Mouse (Mus musculus) lung, embryonic 14.5 days (tissue): ENCODE measurements at regions not wholly inside any gene's neighbourhood (a gene's known extent, or its start where the extent isn't known, plus 50 kb on each side); places are given as distances from the start of the nearest gene placed in this dataset.

Experiments
- ATAC-seq: fragments of 200-750 bp; cut with Nextera tagmentation; 2 replicates; pipeline ENCODE4 v1.8.0; 2017; ENCODE audit warnings: mild to moderate bottlenecking, moderate TSS enrichment, moderate library complexity; ENCODE audit not compliant: insufficient read depth
- DNase-seq: peaks from one replicate; pipeline ENCODE4 v3.0.0-alpha.2; 2015
- H3K27ac ChIP-seq: fragments of 300-500 bp; sonication (generic); 2 replicates; pipeline ENCODE4 v1.5.1; 2014; ENCODE audit warnings: low read depth, mild to moderate bottlenecking, moderate library complexity
- H3K27me3 ChIP-seq: fragments of 300-500 bp; sonication (generic); 2 replicates; pipeline ENCODE4 v1.6.1; 2014; ENCODE audit warnings: low read length, control low read depth; ENCODE audit not compliant: insufficient read depth
- H3K36me3 ChIP-seq: fragments of 300-500 bp; sonication (generic); 2 replicates; pipeline ENCODE4 v1.6.1; 2014; ENCODE audit warnings: control low read depth; ENCODE audit not compliant: insufficient read depth
- H3K4me1 ChIP-seq: fragments of 300-500 bp; sonication (generic); 2 replicates; pipeline ENCODE4 v1.6.1; 2014; ENCODE audit warnings: antibody characterized with exemption, control low read depth; ENCODE audit not compliant: insufficient read depth
- H3K4me2 ChIP-seq: fragments of 300-500 bp; sonication (generic); 2 replicates; pipeline ENCODE4 v1.6.1; 2014; ENCODE audit warnings: mild to moderate bottlenecking
- H3K4me3 ChIP-seq: fragments of 300-500 bp; sonication (generic); 2 replicates; pipeline ENCODE4 v1.5.1; 2014; ENCODE audit warnings: low read depth, low read length
- H3K9ac ChIP-seq: fragments of 300-500 bp; sonication (generic); 2 replicates; pipeline ENCODE4 v1.6.1; 2014
- H3K9me3 ChIP-seq: fragments of 300-500 bp; sonication (generic); 2 replicates; pipeline ENCODE4 v1.6.1; 2016; ENCODE audit warnings: low read depth, low read length, control low read depth
- CTCF ChIP-seq: IDR thresholded peaks from 2 replicates; pipeline ENCODE4 v1.5.1; 2016; ENCODE audit warnings: antibody characterized with exemption, low read depth
- WGBS: fragments of 180-500 bp; shearing (Covaris S2); extraction: QIAGEN DNeasy Blood & Tissue Kit; methylation state at CpG from one replicate; pipeline ENCODE4 v1.1.7; 2014; 5-methylcytosine and 5-hydroxymethylcytosine counted together

DNA sequence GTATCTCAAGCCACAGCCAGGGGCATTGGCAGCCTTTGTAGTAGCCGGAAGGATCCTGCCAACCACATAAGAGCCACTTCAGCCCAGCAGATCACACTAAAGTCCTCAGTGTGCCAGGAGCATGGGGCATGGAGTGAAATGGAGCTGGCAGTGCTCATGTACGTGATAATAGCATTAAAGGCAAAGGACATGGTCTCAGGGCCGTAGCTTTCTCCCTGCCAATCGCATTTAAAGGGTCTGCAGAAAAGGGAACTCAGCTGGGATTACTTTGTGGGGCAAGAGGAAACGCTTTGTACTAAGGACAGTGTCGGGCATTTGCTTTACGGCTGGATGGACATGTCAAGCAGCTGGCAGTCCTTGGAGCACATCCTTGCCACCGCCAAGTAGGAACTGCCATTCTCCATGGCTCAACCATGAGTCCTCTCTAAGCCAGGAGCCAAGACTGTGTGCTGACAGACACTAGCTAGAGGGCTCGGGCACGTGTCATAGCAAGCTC lies 502.5 kb upstream of the Gm10131 start:
- Histone ChIP-seq H3K27me3 (no peaks in the 10 kb centered on the region), H3K36me3 (no peaks in the 10 kb centered on the region), H3K4me3 (no peak overlapping the region), H3K9ac (no peak overlapping the region), H3K27ac (no peak overlapping the region), H3K4me2 (no peak overlapping the region), H3K4me1 (no peaks in the 10 kb centered on the region), H3K9me3 (no peaks in the 10 kb centered on the region)
- ATAC-seq (no peak), DNase-seq (no peak)
- 75% methylated on average over 10 of the region's 10 CpGs for WGBS
- no peak for TF ChIP-seq CTCF

DNA sequence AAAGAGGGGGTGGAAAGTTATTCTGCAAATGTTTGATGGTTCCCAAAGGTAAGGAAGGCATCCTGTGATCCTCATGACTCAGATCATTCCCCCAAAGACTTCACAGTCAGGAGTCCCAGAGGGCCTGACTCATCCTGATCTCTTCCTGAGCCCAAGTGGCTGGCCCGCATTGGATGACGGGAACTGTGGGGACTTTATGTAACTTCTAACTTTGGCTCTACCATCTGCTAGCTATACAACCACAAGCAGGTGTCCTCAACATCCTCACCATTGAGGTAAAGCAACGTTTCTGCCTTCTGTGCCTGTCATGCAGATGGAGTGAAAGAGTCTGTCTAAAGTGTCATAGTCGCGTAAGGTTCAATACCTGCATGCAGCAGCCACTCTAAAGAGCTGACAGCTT lies 501.6 kb upstream of the Gm10131 start:
- Histone ChIP-seq H3K27me3 (no peaks in the 10 kb centered on the region), H3K36me3 (no peaks in the 10 kb centered on the region), H3K4me2 (no peak overlapping the region), H3K9ac (no peak overlapping the region), H3K4me1 (no peaks in the 10 kb centered on the region), H3K27ac (no peak overlapping the region), H3K9me3 (no peaks in the 10 kb centered on the region), H3K4me3 (no peak overlapping the region)
- ATAC-seq (no peak), DNase-seq (no peak)
- no peak for TF ChIP-seq CTCF
- WGBS: 85% methylated on average over 5 of the region's 5 CpGs

- Histone ChIP-seq H3K27me3 (no peaks in the 10 kb centered on the region), H3K27ac (no peak overlapping the region), H3K9me3 (no peaks in the 10 kb centered on the region), H3K4me3 (no peak overlapping the region), H3K4me1 (no peaks in the 10 kb centered on the region), H3K9ac (no peak overlapping the region), H3K36me3 (no peaks in the 10 kb centered on the region), H3K4me2 (no peak overlapping the region)
- no peak for TF ChIP-seq CTCF
- 74% methylated on average over 3 of the region's 3 CpGs for WGBS
- ATAC-seq: no peak
- no peak for DNase-seq
Measured at GRCm38 (mm10) chr8:34612396-34612795, 500.9 kb upstream of the Gm10131 start.

DNA sequence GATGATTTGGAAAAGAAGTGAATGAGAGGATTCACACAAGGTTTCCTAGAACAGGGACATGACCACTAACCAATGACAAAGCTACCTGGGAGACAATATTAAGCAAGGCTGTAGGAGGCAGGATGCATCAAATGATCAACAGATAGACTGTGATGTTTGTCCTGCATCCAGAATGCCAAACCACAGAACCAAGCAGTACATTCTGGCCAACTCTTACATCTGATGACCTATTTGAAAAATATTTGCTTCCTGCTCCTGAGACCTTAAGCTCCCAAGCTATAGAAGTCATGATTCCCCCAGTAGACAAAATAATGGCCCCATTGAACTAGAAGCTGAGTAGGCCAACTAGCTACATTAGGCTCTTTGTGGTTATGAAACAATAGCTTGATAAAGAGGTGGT lies 498.6 kb upstream of the Gm10131 start:
- Histone ChIP-seq H3K36me3 (no peaks in the 10 kb centered on the region), H3K27me3 (no peaks in the 10 kb centered on the region), H3K4me2 (no peak overlapping the region), H3K4me1 (no peaks in the 10 kb centered on the region), H3K9ac (no peak overlapping the region), H3K27ac (no peak overlapping the region), H3K9me3 (no peaks in the 10 kb centered on the region), H3K4me3 (no peak overlapping the region)
- TF ChIP-seq CTCF: no peak
- DNase-seq: no peak
- no peak for ATAC-seq

DNA sequence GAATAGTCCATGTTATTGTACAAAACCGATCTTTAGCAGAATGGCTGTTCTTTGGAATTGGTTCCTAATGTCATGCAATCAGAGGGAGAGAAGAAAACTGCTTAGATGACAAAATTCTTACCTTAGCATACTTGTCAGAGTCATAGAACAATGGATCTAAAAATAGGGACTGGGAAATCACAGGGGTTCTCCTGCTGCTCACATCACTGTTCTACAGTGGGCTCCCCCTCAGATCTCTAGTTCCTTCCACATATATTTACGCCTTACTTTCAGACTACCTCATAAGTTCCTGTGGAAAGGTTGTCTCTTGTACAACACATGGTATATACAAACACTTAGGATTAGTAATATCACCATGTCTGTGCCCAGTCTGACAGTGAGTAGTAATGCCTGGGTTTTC lies 495.9 kb upstream of the Gm10131 start:
- 88% methylated on average over 2 of the region's 2 CpGs for WGBS
- no peak for ATAC-seq
- Histone ChIP-seq H3K4me2 (no peak overlapping the region), H3K9ac (no peak overlapping the region), H3K9me3 (no peaks in the 10 kb centered on the region), H3K36me3 (no peaks in the 10 kb centered on the region), H3K27me3 (no peaks in the 10 kb centered on the region), H3K27ac (no peak overlapping the region), H3K4me1 (no peaks in the 10 kb centered on the region), H3K4me3 (no peak overlapping the region)
- no peak for TF ChIP-seq CTCF
- DNase-seq: no peak

GRCm38 (mm10) chr8:34605031-34605430 lies 493.5 kb upstream of the Gm10131 start:
- no peaks in the 10 kb centered on the region for H3K36me3 ChIP-seq
- no peaks in the 10 kb centered on the region for H3K4me1 ChIP-seq
- no peak for TF ChIP-seq CTCF
- WGBS: 87% methylated on average over 2 of the region's 2 CpGs
- H3K4me2 ChIP-seq: no peak overlapping the region
- DNase-seq (no peak), ATAC-seq (no peak)
- H3K27ac ChIP-seq: no peak overlapping the region
- H3K9ac ChIP-seq: no peak overlapping the region
- H3K27me3 ChIP-seq: no peaks in the 10 kb centered on the region
- no peak overlapping the region for H3K4me3 ChIP-seq
- no peaks in the 10 kb centered on the region for H3K9me3 ChIP-seq

GRCm38 (mm10) chr8:34604581-34604980 lies 493.0 kb upstream of the Gm10131 start:
- ATAC-seq: no peak
- no peak overlapping the region for H3K9ac ChIP-seq
- no peak for TF ChIP-seq CTCF
- WGBS: 63% methylated on average over 2 of the region's 2 CpGs
- H3K27me3 ChIP-seq: no peaks in the 10 kb centered on the region
- H3K4me1 ChIP-seq: no peaks in the 10 kb centered on the region
- H3K4me2 ChIP-seq: no peak overlapping the region
- no peaks in the 10 kb centered on the region for H3K9me3 ChIP-seq
- DNase-seq: no peak
- no peak overlapping the region for H3K4me3 ChIP-seq
- no peak overlapping the region for H3K27ac ChIP-seq
- H3K36me3 ChIP-seq: no peaks in the 10 kb centered on the region

- no peaks in the 10 kb centered on the region for H3K4me1 ChIP-seq
- H3K4me3 ChIP-seq: no peak overlapping the region
- 51% methylated on average over 3 of the region's 3 CpGs for WGBS
- no peaks in the 10 kb centered on the region for H3K27me3 ChIP-seq
- TF ChIP-seq CTCF: no peak
- H3K4me2 ChIP-seq: no peak overlapping the region
- no peak overlapping the region for H3K27ac ChIP-seq
- H3K36me3 ChIP-seq: no peaks in the 10 kb centered on the region
- DNase-seq: peak; percentile 40
- no peak overlapping the region for H3K9ac ChIP-seq
- H3K9me3 ChIP-seq: no peaks in the 10 kb centered on the region
- ATAC-seq: peak; percentile 82
Measured at GRCm38 (mm10) chr8:34601426-34601953, 490.0 kb upstream of the Gm10131 start.
